Mouse (Mus musculus) inflammation-experienced regulatory T-cells, adult 16 weeks (primary cell): ENCODE data around the gene Retreg3. TPM values are rescaled to one million over a fixed set of nuclear protein-coding genes. Genes with fewer than 3 reads are reported as not detected.

ENCODE experiments used
- polyA plus RNA-seq: library from polyadenylated mRNA; unstranded; fragments of 100-300 nt; shearing (Covaris generic); gene quantifications from one replicate; pipeline ENCODE4 v1.2.1, GENCODE M21; 2017

Retreg3 gene
- polyA plus RNA-seq: 66.3 TPM

DNA sequence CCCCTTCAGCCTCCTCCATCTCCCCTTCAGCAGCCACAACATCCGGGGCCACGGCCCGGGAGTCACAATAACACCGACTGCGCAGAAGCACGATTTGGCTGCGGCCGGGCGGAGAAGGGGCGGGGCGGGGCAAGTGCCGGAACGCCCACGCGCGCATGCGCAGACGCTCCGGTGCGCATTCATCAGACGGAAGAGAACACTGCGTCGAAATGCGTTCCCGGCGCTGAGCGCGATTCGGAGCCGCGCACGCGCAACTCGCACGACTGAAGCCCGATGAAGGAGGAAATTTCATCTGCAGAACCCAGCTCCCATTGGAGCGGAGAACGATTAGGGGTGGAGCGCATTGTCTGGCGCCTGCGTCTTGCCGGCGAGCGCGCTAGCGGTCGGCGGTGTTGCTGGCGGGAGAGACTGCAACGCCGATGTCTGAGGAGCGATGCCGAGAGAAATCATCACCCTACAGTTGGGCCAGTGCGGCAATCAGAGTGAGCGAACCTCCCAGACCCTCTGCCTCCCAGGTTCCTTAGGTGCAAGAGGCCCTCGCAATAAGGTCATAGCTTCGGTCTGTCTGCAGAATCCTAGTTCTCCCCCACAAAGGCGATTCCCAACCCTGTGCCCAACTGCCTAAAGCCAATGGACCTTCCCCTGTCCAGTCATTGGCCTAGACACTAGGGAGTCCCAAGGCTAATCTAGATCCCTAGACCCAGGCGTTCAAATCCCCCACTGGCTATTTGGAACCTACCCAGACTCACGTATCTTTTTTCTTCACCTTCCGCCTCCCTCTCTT is at the start of gene Retreg3, which contains the start of gene Tubg1:
Gene Retreg3, minus strand, starts transcription at position 133 of the 784 bp plus-strand sequence.
Gene Tubg1, plus strand, starts transcription at position 178 of the 784 bp plus-strand sequence.

DNA sequence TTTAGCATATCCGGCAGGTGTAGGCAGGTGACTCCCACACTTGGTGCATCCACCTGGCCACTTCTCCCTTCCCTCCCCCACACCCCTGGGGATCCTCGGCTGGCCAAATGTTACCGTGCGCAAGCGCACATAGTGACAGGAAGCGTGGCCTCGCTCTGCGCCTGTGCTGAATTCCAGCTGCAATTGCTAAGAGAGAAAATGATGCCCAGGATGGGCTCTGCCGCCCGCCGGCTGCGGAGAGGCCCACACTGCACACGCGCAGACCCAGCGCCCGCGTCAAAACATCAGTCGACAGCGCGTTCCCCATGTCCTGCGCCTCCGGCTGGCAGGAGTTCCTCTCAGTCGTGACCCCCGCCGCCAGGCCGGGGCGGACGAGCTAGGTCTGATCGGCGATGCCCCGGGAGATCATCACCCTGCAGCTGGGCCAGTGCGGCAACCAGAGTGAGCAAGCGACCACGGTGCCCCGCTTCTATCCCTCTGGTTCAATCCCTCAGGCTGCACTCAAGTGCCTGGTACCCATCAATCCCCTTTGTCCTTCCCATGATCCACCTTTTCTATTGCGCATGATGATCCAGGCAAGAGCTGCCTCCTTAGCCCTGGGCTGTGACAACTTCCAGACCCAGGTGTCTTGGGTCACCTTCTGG is 36.2 kb upstream of the Retreg3 start, which contains the start of gene Tubg2:
Gene Tubg2, plus strand, starts transcription at position 180 of the 644 bp plus-strand sequence.

DNA sequence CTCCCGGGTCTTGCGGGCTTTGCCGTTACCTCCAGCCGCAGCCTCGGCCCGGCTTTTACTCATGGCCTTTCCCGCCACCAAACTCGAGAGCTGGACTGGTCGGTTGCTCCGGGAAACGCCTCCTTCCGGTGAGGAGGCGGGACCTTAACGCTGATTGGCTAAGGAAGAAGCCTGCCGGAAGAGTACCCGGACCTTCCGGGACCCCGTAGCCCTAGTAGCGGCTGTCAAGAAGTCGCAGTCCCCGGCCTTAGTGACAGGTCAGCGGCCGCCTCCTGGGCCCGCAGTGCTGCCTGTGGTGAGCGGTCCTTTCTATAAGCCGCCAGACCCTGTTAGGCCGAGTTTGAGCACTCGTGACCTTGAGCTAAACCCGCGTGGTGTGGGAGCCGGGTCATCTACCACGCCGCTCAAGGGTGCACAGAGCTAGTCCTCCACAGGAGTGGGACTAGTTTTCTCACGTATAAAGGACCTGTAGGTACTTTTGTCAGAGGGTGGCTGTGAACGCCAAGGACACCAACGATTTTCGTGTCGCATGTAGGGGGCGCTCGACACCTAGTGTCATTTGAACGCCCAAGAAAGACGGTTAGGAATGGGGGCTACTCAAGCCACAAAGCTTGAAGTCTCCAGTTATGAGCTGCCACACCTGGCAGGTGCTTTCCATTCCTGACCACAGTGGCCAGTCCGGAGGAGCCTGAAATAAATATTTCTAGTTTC is 24.2 kb downstream of the Retreg3 start, which contains the start of gene Psmc3ip:
Gene Psmc3ip, minus strand, starts transcription at position 123 of the 711 bp plus-strand sequence.

DNA sequence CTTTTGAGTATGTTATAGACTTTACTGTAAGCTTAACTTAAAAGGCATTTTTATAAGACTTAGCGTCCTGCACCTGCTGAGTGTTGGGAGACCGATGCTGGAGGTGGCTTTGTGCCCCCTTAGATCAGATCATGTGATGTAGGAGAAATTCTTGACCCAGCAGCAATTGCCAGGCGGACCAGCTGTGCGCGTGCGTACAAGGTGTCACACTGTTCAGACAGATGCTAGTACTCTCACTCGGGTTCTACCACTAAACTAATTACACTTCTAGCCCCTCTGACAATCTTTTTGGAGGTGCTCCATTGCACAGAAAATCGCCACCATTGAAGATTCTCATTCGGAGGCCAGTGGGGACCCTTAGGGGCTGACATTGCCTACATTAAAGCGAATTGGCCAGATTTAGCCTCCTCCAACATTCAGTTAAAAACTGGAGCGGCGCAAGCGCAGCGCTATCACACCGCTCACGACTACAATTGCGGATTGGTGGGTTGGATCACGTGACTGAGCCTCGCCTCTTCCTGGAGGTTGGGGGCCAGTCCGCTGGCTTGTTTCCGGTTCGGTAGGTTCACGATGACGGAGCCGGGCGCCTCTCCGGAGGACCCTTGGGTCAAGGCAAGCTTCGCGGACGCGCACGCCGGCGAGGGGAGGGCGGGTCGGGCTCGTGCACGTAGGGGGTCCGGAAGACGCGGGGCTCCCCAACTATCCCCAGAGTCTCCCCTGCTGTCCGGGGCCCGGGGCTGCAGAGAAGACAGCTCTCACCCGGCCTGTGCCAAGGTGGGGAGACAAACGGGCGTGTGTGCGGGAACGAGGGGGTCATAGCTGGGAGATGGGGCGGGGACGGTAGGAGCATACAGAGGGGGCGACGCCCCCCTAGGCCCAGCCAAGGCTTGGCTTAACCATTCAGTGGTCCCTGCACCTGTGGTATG is 32.7 kb downstream of the Retreg3 start, which contains the start of gene Mlx:
Gene Mlx, plus strand, starts transcription at position 522 of the 926 bp plus-strand sequence.

DNA sequence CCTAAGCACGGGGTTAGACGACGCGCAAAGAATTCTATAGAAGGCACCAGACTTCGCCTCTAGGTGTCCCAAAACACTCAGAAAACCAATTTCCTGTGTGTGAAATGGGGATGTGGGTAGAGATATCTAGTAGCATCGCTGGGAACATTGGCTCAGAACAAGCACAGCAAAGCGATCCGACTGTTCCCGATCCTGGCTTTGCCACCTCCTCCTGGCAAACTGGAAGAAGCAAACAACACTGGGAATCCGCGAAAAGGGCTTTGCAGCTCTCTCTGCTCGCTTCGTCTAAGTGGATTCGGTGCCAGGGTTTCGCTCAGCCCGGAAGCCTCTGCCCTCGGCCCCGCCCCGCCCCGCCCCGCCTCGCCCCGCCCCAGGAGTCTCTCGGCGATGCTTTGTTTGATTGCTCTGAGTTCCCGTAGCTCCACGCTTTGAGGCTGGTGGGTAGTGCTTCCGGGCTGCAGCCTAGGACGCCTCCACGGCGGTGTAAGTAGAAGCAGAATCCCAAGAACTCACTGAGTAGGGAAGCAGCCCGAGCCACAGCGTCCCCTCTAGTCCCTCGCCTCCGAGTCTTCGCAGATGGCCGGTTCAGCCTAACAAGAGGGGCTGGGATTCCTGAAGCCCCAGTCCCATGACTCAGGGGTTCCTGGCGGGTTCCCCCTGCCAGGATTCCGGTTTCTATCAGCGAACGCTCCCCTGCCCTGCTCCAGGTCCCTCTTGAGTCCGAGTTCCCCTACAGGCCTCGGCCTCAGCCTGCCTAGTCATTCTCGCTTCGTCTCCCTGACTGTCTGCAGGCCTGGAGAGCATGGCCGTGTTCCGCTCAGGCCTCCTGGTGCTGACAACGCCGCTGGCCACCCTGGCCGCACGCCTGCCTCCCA is 37.2 kb downstream of the Retreg3 start, which contains the start of gene Coasy:
Gene Coasy, plus strand, starts transcription at position 358 of the 875 bp plus-strand sequence.

DNA sequence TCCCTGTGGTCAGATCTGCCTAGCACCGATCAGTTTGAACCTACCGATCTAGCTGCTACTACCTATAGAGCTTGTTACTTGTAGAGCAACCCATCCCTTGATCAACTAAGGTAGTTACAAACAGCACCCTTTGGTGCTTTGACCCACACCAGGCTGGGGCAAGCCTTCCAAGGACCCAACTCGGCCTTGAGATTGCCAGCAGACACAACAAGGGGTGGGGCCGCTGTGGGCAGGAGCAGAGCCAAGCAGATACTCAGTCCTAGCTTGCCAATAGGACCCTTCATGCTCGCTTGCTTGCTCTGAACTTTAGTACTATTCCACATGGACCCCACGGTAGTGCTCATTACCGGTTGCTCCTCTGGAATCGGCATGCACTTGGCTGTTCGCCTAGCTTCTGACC is 41.6 kb downstream of the Retreg3 start, which contains the start of gene Hsd17b1:
Gene Hsd17b1, plus strand, starts transcription at position 291 of the 400 bp plus-strand sequence.

DNA sequence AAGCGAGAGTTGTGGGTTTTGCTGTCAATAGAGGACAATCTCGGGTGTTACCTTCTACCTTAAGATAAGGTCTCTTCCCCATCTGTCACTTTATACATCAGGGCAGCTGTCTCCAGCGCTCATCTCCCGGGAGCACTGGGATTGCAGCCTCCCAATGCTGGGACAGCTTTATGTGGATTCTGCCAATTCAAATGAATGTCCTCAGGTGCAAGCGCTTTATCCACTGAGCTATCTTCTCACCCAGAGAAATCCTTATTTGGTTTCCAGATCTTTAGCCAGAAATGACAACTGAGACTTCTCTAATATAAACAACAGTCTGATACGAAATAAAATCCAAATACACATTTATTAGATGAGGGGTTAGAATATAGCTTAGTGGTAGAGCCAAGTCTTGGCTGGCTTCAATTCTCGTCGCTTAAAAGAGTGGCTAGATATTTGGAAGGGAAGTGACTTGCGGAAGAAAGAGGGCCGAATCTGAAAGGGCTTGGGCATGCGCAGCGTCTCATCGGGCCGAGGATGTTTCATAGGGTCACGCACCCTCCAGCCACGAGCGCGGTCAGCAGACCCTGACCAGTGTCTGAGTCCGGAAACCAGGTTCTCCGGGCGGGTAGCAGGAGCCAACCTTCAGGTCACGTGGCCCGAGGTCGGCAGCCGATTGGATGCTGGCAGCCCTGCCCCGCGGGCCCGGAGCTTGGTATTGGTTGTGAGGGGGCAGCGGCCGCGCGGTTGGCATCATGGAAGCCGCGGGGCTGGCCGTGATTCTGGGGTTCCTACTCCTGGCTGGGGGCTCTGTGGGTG is 50.1 kb downstream of the Retreg3 start, which contains the start of gene Naglu:
Gene Naglu, plus strand, starts transcription at position 622 of the 798 bp plus-strand sequence.

Other genes starting within 250 kb of the Retreg3 start
- 363 TPM for gene Stat3, start 180.4 kb downstream of the Retreg3 start, polyA plus RNA-seq
- gene Cavin1, start 149.0 kb downstream of the Retreg3 start, polyA plus RNA-seq: 0.22 TPM
- 9.1 TPM for gene Atp6v0a1, start 110.4 kb downstream of the Retreg3 start, polyA plus RNA-seq
- 9.0 TPM for gene Naglu, start 49.9 kb downstream of the Retreg3 start, polyA plus RNA-seq
- gene Hsd17b1, start 41.5 kb downstream of the Retreg3 start, polyA plus RNA-seq: 0.51 TPM
- 39.8 TPM for gene Coasy, start 37.3 kb downstream of the Retreg3 start, polyA plus RNA-seq
- 114 TPM for gene Mlx, start 32.6 kb downstream of the Retreg3 start, polyA plus RNA-seq
- gene Psmc3ip, start 24.5 kb downstream of the Retreg3 start, polyA plus RNA-seq: 7.8 TPM
- gene Tubg1, start within 50 bp of the Retreg3 start, polyA plus RNA-seq: 49.2 TPM
- 4.6 TPM for gene Tubg2, start 36.0 kb upstream of the Retreg3 start, polyA plus RNA-seq
- 0.16 TPM for gene Cntnap1, start 50.6 kb upstream of the Retreg3 start, polyA plus RNA-seq
- gene Plekhh3, start 51.5 kb upstream of the Retreg3 start, polyA plus RNA-seq: not detected
- 3.3 TPM for gene Ccr10, start 55.5 kb upstream of the Retreg3 start, polyA plus RNA-seq
- 115 TPM for gene Ezh1, start 106.6 kb upstream of the Retreg3 start, polyA plus RNA-seq
- gene Ramp2, start 126.1 kb upstream of the Retreg3 start, polyA plus RNA-seq: not detected
- 152 TPM for gene Vps25, start 133.8 kb upstream of the Retreg3 start, polyA plus RNA-seq
- 6.4 TPM for gene Wnk4, start 140.7 kb upstream of the Retreg3 start, polyA plus RNA-seq
- 0.34 TPM for gene Cntd1, start 159.1 kb upstream of the Retreg3 start, polyA plus RNA-seq
- gene Coa3, start 159.2 kb upstream of the Retreg3 start, polyA plus RNA-seq: 125 TPM
- 231 TPM for gene Becn1, start 182.4 kb upstream of the Retreg3 start, polyA plus RNA-seq
- gene Psme3, start 196.3 kb upstream of the Retreg3 start, polyA plus RNA-seq: 169 TPM
- gene Aoc2, start 205.2 kb upstream of the Retreg3 start, polyA plus RNA-seq: 3.2 TPM
- gene Aoc3, start 210.7 kb upstream of the Retreg3 start, polyA plus RNA-seq: not detected
- gene G6pc, start 247.7 kb upstream of the Retreg3 start, polyA plus RNA-seq: not detected